Mouse (Mus musculus): ENCODE measurements at regions not wholly inside any gene's neighbourhood (a gene's known extent, or its start where the extent isn't known, plus 50 kb on each side); places are given as distances from the start of the nearest gene placed in this dataset.
"Not testable (repeated sequence)": the region's sequence is repeated elsewhere in the genome, so short reads cannot be mapped to it uniquely, and the experiment has no call there.

- 75% methylated on average over 3 of the region's 3 CpGs for WGBS
- Histone ChIP-seq H3K4me1 (ENCODE audit: control insufficient read depth, insufficient read depth, low read length) (no peaks in the 10 kb centered on the region), H3K4me3 (replicated peaks; ENCODE audit: insufficient read depth, low read depth, low read length) (no peak overlapping the region), H3K27ac (ENCODE audit: insufficient read depth, low read length) (no peak overlapping the region), H3K27me3 (ENCODE audit: control insufficient read depth, insufficient read depth, low read length) (no peaks in the 10 kb centered on the region)
- TF ChIP-seq POLR2A (IDR thresholded peaks at IDR 0.05; ENCODE audit: borderline replicate concordance, insufficient read depth, low read length) (no peak), CTCF (IDR thresholded peaks at IDR 0.05; ENCODE audit: borderline replicate concordance, insufficient read depth, low read depth, low read length) (no peak)
- DNase-seq, result no peak
These were observed 327.5 kb upstream of the Ube2e3 start for GRCm38 (mm10) chr2:78540422-78540821.

- Histone ChIP-seq H3K27ac (ENCODE audit: insufficient read depth, low read length) (no peak overlapping the region), H3K27me3 (ENCODE audit: control insufficient read depth, insufficient read depth, low read length) (no peaks in the 10 kb centered on the region), H3K4me3 (replicated peaks; ENCODE audit: insufficient read depth, low read depth, low read length) (no peak overlapping the region), H3K4me1 (ENCODE audit: control insufficient read depth, insufficient read depth, low read length) (no peaks in the 10 kb centered on the region)
- 56% methylated on average over 5 of the region's 5 CpGs for WGBS
- TF ChIP-seq CTCF (IDR thresholded peaks at IDR 0.05; ENCODE audit: borderline replicate concordance, insufficient read depth, low read depth, low read length), result no peak
- no peak for TF ChIP-seq POLR2A (IDR thresholded peaks at IDR 0.05; ENCODE audit: borderline replicate concordance, insufficient read depth, low read length)
- DNase-seq, result no peak
These were observed 328.2 kb upstream of the Ube2e3 start for GRCm38 (mm10) chr2:78539592-78540300.

DNA sequence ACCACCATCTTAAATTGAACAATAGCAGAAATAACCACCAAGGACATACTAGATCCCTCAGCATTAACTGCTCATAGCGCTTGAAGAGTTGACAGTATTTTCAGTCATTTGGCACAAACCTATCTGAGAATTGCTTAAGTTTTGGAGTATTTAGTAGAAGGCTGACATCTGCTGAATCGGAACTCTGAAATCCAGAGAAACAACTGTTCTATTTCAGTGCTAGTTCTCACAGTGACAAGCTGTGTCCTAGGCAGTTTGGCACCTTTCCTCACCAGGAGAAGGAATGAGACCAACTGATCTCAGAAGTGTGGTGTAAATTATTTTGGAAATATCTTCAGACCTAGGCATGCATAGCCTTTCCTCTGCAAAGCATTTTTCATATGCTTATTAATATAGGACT lies 330.4 kb upstream of the Ube2e3 start:
- Histone ChIP-seq H3K4me1 (ENCODE audit: control insufficient read depth, insufficient read depth, low read length) (no peaks in the 10 kb centered on the region), H3K27me3 (ENCODE audit: control insufficient read depth, insufficient read depth, low read length) (no peaks in the 10 kb centered on the region), H3K27ac (ENCODE audit: insufficient read depth, low read length) (no peak overlapping the region), H3K4me3 (replicated peaks; ENCODE audit: insufficient read depth, low read depth, low read length) (no peak overlapping the region)
- no peak for TF ChIP-seq CTCF (IDR thresholded peaks at IDR 0.05; ENCODE audit: borderline replicate concordance, insufficient read depth, low read depth, low read length)
- WGBS, result 78% methylated on average over 2 of the region's 2 CpGs
- DNase-seq, result no peak

GRCm38 (mm10) chr2:78533881-78534280 lies 334.0 kb upstream of the Ube2e3 start:
- H3K27ac ChIP-seq (ENCODE audit: insufficient read depth, low read length); H3K4me1 ChIP-seq (ENCODE audit: control insufficient read depth, insufficient read depth, low read length); H3K4me3 ChIP-seq (replicated peaks; ENCODE audit: insufficient read depth, low read depth, low read length); H3K27me3 ChIP-seq (ENCODE audit: control insufficient read depth, insufficient read depth, low read length); DNase-seq: not testable (repeated sequence)
- 97% methylated on average over 5 of the region's 5 CpGs for WGBS

DNA sequence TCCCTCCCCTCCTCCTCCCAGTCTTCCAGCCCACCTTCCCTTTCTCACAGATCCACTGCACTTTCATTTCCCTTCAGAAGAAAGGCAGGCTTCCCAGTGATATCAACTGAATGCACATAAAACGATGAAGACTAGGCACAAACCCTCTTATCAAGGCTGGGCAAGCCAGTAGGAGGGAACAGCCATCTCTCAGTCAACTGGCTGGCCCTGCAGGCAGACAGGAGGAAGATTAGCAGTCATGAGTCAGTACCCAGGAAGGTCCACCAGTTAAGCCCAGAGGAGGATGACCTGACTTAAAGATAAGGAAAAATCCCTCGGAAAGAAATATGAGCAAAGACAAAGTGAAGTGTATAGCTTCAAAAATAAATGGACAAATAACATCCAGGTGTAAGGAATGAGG lies 337.4 kb upstream of the Ube2e3 start:
- 73% methylated on average over 2 of the region's 2 CpGs for WGBS

GRCm38 (mm10) chr2:78520258-78521023 lies 347.5 kb upstream of the Ube2e3 start:
- DNase-seq, result no peak
- Histone ChIP-seq H3K4me3 (replicated peaks; ENCODE audit: insufficient read depth, low read depth, low read length) (no peak overlapping the region), H3K27me3 (ENCODE audit: control insufficient read depth, insufficient read depth, low read length) (no peaks in the 10 kb centered on the region), H3K4me1 (ENCODE audit: control insufficient read depth, insufficient read depth, low read length) (no peaks in the 10 kb centered on the region), H3K27ac (ENCODE audit: insufficient read depth, low read length) (no peak overlapping the region)
- TF ChIP-seq POLR2A (IDR thresholded peaks at IDR 0.05; ENCODE audit: borderline replicate concordance, insufficient read depth, low read length) (no peak), CTCF (IDR thresholded peaks at IDR 0.05; ENCODE audit: borderline replicate concordance, insufficient read depth, low read depth, low read length) (no peak)
- 87% methylated on average over 4 of the region's 4 CpGs for WGBS

More for the DNA sequence above, 337.4 kb upstream of the Ube2e3 start:
- H3K27me3 ChIP-seq (ENCODE audit: control insufficient read depth, insufficient read depth, low read length), result no peaks in the 10 kb centered on the region
- H3K4me3 ChIP-seq (replicated peaks; ENCODE audit: insufficient read depth, low read depth, low read length), result no peak overlapping the region
- H3K4me1 ChIP-seq (ENCODE audit: control insufficient read depth, insufficient read depth, low read length), result no peaks in the 10 kb centered on the region
- DNase-seq, result no peak
- no peak overlapping the region for H3K27ac ChIP-seq (ENCODE audit: insufficient read depth, low read length)
- TF ChIP-seq CTCF (IDR thresholded peaks at IDR 0.05; ENCODE audit: borderline replicate concordance, insufficient read depth, low read depth, low read length), result no peak
- no peak for TF ChIP-seq POLR2A (IDR thresholded peaks at IDR 0.05; ENCODE audit: borderline replicate concordance, insufficient read depth, low read length)

DNA sequence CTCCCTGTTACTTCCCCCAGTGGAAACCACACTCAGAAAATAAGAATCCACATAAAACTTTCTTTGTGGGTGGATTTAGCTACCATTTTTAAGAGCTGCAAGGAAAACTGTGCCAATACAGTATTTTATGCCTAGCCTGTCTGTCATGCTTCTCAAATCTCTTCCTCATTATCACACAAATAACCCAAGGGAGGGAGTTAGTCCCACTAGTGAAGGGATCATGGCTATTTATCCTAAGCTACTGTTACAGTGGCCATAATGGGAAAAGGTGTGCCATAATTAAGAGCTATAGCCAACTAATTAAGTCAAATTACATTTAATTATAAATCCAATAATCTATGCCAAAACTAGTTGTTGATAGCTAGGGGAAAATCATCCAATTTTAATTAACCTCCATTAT lies 374.8 kb upstream of the Ube2e3 start:
- TF ChIP-seq POLR2A (IDR thresholded peaks at IDR 0.05; ENCODE audit: borderline replicate concordance, insufficient read depth, low read length) (no peak), CTCF (IDR thresholded peaks at IDR 0.05; ENCODE audit: borderline replicate concordance, insufficient read depth, low read depth, low read length) (no peak)
- no peaks in the 10 kb centered on the region for H3K27me3 ChIP-seq (ENCODE audit: control insufficient read depth, insufficient read depth, low read length)
- no peaks in the 10 kb centered on the region for H3K4me1 ChIP-seq (ENCODE audit: control insufficient read depth, insufficient read depth, low read length)
- H3K27ac ChIP-seq (ENCODE audit: insufficient read depth, low read length), result no peak overlapping the region
- no peak for DNase-seq
- H3K4me3 ChIP-seq (replicated peaks; ENCODE audit: insufficient read depth, low read depth, low read length), result no peak overlapping the region

DNA sequence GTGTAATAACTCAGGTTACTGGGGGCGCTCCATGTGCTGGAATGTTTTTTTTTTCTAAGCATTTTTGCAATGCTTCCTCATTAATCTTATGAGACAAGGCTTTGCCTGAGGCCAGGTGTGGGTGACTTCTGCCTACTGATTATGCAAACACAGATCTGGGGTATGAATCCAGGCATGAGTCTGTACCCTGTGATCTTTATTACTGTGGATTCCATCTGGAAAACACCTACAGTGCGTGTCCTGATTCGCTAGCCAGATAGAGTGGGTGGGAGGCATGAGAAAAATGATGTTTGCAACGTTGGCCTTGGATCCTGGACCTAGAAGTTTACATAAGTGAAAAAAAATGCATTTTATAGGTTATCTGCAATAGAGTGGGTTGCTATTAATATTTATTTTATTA lies 387.9 kb upstream of the Ube2e3 start:
- Histone ChIP-seq H3K4me3 (replicated peaks; ENCODE audit: insufficient read depth, low read depth, low read length) (no peak overlapping the region), H3K27ac (ENCODE audit: insufficient read depth, low read length) (no peak overlapping the region), H3K27me3 (ENCODE audit: control insufficient read depth, insufficient read depth, low read length) (no peaks in the 10 kb centered on the region), H3K4me1 (ENCODE audit: control insufficient read depth, insufficient read depth, low read length) (no peaks in the 10 kb centered on the region)
- TF ChIP-seq POLR2A (IDR thresholded peaks at IDR 0.05; ENCODE audit: borderline replicate concordance, insufficient read depth, low read length) (no peak), CTCF (IDR thresholded peaks at IDR 0.05; ENCODE audit: borderline replicate concordance, insufficient read depth, low read depth, low read length) (no peak)
- WGBS, result 84% methylated on average over 4 of the region's 4 CpGs
- no peak for DNase-seq
